Mouse (Mus musculus): Measurements from ENCODE around the gene Palm. TPM values are rescaled to one million over a fixed set of nuclear protein-coding genes. Genes with fewer than 3 reads are reported as not detected.

Palm gene
- polyA plus RNA-seq, 1 experiment from 2014 or later: 140 TPM

DNA sequence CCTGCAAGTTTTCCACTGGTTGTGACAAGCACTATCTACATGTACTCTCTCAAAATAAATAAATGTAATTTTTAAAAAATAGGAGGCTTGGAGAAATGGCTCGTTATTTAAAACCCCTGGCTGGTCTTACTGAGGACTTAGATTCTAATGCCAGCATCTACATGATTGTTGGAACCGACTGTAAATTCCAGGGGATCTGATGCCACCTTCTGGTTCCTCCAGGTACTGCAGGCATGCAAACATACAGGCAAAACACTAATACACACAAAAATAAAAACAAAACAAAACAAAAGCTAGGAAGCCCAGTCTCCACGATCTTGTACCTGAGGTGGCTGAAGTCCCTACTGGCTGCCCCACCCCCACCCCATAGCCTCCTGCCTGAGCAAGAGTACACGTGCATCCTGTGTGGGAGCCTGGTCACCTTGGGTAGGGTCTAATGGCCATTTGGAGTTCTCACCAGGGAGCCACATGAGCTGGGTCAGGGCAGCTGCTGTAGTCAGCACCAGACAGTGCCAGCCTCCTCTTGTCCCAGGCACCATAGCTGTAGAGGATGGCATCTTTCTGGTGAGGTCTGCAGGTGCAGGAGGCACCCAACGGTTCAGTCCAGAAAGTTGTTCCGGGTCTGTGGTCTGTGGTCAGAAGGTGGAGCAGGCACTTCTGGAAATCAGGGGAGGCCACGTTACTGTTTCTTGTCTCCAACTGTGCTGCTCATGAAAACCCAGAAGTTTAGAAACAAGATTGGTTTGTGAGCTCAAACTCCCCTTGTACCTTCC, 4.8 kb upstream of the Palm start:
- Histone ChIP-seq H3K36me3 (ENCODE audit: control insufficient read depth, insufficient read depth, low read length) (no peaks in the 10 kb centered on the region), H3K27me3 (ENCODE audit: control insufficient read depth, insufficient read depth, low read length) (peaks cover 3% of the 10 kb centered on the region; the same call in 1 of the 2 replicates), H3K9ac (ENCODE audit: low read length) (no peak overlapping the region), H3K4me1 (replicated peaks; ENCODE audit: control insufficient read depth, insufficient read depth, low read length) (peaks cover 4% of the 10 kb centered on the region; the same call in 1 of the 2 replicates), H3K4me3 (ENCODE audit: low read depth, low read length) (no peak overlapping the region), H3K27ac (ENCODE audit: low read depth, low read length) (no peak overlapping the region), H3K9me3 (ENCODE audit: control insufficient read depth, low read length) (no peaks in the 10 kb centered on the region), H3K4me2 (ENCODE audit: low read depth, low read length, severe bottlenecking) (no peak overlapping the region)
- peak; percentile 87 for DNase-seq (ENCODE audit: low spot score)
- no peak for ATAC-seq (replicated peaks; ENCODE audit: low FRiP score)
- WGBS: 37% methylated on average over 7 of the region's 7 CpGs

DNA sequence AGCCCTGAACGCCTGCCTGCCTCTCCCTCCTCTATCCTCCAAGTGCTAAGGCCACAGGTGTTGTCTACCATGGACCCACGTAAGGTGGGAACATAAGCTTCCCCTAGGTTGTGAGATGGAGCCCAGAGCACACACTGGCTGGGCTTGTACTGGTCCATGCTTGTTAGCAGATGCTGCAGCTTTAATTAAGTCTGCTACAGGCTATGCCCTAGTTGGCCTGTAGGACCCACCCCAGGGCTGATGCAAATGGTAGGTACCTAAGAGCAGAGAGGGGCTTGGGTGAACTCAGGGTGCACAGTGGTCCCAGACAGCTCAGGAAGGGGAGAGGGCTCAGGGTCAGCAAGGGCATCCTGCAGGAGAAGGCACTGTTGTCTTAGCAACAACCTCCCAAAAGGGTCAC, 3.8 kb upstream of the Palm start:
- Histone ChIP-seq H3K4me1 (replicated peaks; ENCODE audit: control insufficient read depth, insufficient read depth, low read length) (peaks cover 4% of the 10 kb centered on the region; the same call in 1 of the 2 replicates), H3K9me3 (ENCODE audit: control insufficient read depth, low read length) (no peaks in the 10 kb centered on the region), H3K27me3 (ENCODE audit: control insufficient read depth, insufficient read depth, low read length) (no peaks in the 10 kb centered on the region), H3K4me2 (ENCODE audit: low read depth, low read length, severe bottlenecking) (no peak overlapping the region), H3K27ac (ENCODE audit: low read depth, low read length) (no peak overlapping the region), H3K9ac (ENCODE audit: low read length) (no peak overlapping the region), H3K4me3 (ENCODE audit: low read depth, low read length) (no peak overlapping the region), H3K36me3 (ENCODE audit: control insufficient read depth, insufficient read depth, low read length) (no peaks in the 10 kb centered on the region)
- DNase-seq (ENCODE audit: low spot score): no peak
- WGBS: 57% methylated on average over 2 of the region's 2 CpGs
- no peak for ATAC-seq (replicated peaks; ENCODE audit: low FRiP score)

DNA sequence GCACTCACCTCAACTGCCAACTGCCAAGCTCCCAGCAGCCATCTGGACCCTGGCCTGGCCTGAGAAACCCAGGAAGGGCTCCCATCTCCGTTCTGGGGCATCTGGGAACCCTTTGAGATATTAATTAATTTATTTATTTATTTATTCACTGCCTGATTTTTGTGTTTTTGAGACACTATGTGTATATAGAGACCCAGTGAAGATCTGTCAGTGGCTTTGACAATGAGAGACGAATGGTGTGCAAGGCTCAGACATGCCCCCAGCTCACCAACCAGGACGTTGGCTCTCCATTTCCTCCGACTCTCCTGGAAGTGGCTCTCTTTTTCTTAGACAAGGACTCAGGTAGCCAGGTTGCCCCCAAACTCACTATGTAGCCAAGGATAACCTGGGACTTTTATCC, 2.5 kb upstream of the Palm start, which contains the start of gene Prss57:
Prss57 (minus strand) TSS at position 101 of the 400 bp plus-strand sequence.
- 82% methylated on average over 4 of the region's 4 CpGs for WGBS

DNA sequence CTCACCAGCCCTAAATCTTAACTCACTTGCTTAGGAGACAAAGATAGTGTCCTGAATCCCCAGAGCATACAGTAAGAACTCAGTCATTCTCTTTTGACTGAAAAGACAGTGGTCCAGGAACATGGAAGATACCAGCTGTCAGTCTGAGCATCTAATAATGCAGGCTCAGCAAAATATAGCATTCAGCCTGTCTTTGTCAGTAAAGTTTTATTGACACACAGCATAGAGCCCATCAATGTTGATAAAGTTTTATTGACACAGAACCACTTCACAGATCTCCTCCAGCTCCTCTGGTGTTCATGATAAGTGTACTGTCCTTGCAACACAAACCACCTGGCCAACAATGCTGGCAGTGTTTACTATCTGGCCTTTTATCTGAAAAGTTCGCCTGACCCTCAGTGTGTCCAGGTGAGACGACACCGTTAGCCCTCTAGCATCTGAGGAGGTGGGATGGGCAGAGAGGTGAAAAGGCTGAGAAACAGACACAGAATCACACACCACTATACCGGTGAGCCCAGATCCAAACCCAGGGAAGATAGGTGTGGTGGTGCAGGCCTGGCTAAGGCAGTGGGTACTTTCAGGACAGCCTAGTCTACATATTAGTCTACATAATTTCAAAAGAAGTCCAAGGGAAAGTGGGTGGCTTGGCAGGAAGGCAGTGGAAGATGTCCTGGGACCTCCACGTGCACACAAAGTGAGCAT, 882 bp upstream of the Palm start:
- no peak overlapping the region for H3K9ac ChIP-seq (ENCODE audit: low read length)
- H3K27ac ChIP-seq (ENCODE audit: low read depth, low read length): no peak overlapping the region
- H3K27me3 ChIP-seq (ENCODE audit: control insufficient read depth, insufficient read depth, low read length): no peaks in the 10 kb centered on the region
- peaks cover 9% of the 10 kb centered on the region; the same call in 1 of the 2 replicates for H3K4me1 ChIP-seq (replicated peaks; ENCODE audit: control insufficient read depth, insufficient read depth, low read length)
- H3K4me3 ChIP-seq (ENCODE audit: low read depth, low read length): no peak overlapping the region
- 83% methylated on average over 5 of the region's 5 CpGs for WGBS
- no peak for ATAC-seq (replicated peaks; ENCODE audit: low FRiP score)
- no peak for DNase-seq (ENCODE audit: low spot score)
- H3K4me2 ChIP-seq (ENCODE audit: low read depth, low read length, severe bottlenecking): no peak overlapping the region
- H3K9me3 ChIP-seq (ENCODE audit: control insufficient read depth, low read length): no peaks in the 10 kb centered on the region
- no peaks in the 10 kb centered on the region for H3K36me3 ChIP-seq (ENCODE audit: control insufficient read depth, insufficient read depth, low read length)

More for the DNA sequence above, 2.5 kb upstream of the Palm start, which contains the start of gene Prss57:
- no peak within 1 kb of the TSS for H3K9ac ChIP-seq (ENCODE audit: low read length)
- H3K27me3 ChIP-seq (ENCODE audit: control insufficient read depth, insufficient read depth, low read length): no peaks in the 10 kb centered on the region
- H3K4me2 ChIP-seq (ENCODE audit: low read depth, low read length, severe bottlenecking): no peak within 1 kb of the TSS
- peaks cover 9% of the 10 kb centered on the region; the same call in 1 of the 2 replicates for H3K4me1 ChIP-seq (replicated peaks; ENCODE audit: control insufficient read depth, insufficient read depth, low read length)
- no peak for DNase-seq (ENCODE audit: low spot score)
- no peak within 1 kb of the TSS for H3K27ac ChIP-seq (ENCODE audit: low read depth, low read length)
- ATAC-seq (replicated peaks; ENCODE audit: low FRiP score): no peak
- no peaks in the 10 kb centered on the region for H3K9me3 ChIP-seq (ENCODE audit: control insufficient read depth, low read length)
- H3K4me3 ChIP-seq (ENCODE audit: low read depth, low read length): no peak within 1 kb of the TSS
- no peaks in the 10 kb centered on the region for H3K36me3 ChIP-seq (ENCODE audit: control insufficient read depth, insufficient read depth, low read length)

DNA sequence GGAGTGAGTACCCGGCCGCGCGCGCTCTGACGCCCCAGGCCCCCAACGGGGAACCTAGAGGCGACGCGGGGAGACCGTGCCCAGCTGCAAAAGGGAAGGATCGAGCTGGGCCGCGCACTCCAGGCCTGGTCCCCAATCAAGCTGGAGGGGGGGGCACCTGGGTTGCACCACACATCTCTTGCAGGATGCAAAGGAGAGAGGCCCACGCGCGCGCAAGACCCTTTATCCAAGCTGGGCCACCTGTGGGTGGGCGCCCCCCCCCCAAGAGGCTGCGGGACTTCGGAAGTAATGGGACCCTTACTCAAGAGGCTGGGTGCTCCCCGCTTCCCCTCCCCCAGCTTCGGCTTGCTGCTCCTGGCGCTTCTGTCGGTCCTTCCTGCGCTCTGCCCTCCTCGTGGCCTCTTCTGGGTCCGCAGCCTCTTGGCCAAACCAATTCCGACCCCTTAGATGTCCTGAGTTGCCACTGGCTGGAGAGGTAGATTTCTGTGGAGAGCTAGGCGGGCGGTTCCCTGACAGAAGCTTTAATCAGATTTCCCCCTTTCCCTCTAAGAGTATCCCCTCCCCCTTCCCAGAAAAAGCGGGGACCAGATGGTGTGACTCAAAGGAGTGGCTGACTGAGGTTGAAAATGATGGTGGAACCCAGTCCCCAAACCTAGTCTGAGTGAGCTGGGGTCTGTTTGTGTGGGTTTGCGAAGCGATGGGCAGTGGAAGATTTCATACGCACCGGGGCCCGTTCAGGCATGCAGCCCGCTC, 542 bp downstream of the Palm start:
- H3K9me3 ChIP-seq (ENCODE audit: control insufficient read depth, low read length): no peaks in the 10 kb centered on the region
- H3K27me3 ChIP-seq (ENCODE audit: control insufficient read depth, insufficient read depth, low read length): no peaks in the 10 kb centered on the region
- DNase-seq (ENCODE audit: low spot score) (peak; percentile 75), ATAC-seq (replicated peaks; ENCODE audit: low FRiP score) (peak; percentile 49)
- peak overlapping the region; percentile 94 for H3K4me3 ChIP-seq (ENCODE audit: low read depth, low read length)
- peak overlapping the region; percentile 98 for H3K9ac ChIP-seq (ENCODE audit: low read length)
- H3K27ac ChIP-seq (ENCODE audit: low read depth, low read length): peak overlapping the region; percentile 75
- no peaks in the 10 kb centered on the region for H3K36me3 ChIP-seq (ENCODE audit: control insufficient read depth, insufficient read depth, low read length)
- peak overlapping the region; percentile 90 for H3K4me2 ChIP-seq (ENCODE audit: low read depth, low read length, severe bottlenecking)
- WGBS: 1% methylated on average over 38 of the region's 38 CpGs
- H3K4me1 ChIP-seq (replicated peaks; ENCODE audit: control insufficient read depth, insufficient read depth, low read length): peaks cover 11% of the 10 kb centered on the region; the same call in 1 of the 2 replicates

DNA sequence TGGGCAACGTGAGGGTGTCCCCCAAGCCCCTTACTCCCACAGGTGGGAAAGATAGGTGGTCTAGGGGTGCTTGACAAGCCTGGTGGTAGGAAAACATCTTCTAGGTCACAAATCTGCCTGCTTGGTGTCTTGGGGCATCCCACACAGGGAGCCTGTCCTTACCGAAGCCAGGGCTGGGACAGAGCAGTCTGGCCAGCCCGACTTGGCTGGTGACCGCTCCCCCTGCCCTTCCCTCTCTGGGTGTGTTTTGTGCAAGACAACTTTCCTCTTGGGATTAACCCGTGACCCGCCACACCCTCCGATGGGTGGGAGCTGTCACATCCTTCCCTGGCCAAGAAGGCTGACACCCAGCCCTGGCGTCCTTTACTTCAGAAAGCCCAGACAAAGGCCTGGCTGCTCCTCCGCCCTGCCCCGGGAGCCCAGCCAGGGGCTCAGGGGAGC, 1.1 kb downstream of the Palm start:
- DNase-seq (ENCODE audit: low spot score) (peak; percentile 67), ATAC-seq (replicated peaks; ENCODE audit: low FRiP score) (0 out of 2 replicates have a peak, but pooled peaks have one; percentile 28)
- H3K27ac ChIP-seq (ENCODE audit: low read depth, low read length): peak overlapping the region; percentile 75
- no peaks in the 10 kb centered on the region for H3K36me3 ChIP-seq (ENCODE audit: control insufficient read depth, insufficient read depth, low read length)
- peak overlapping the region; percentile 94 for H3K4me3 ChIP-seq (ENCODE audit: low read depth, low read length)
- H3K4me1 ChIP-seq (replicated peaks; ENCODE audit: control insufficient read depth, insufficient read depth, low read length): peaks cover 11% of the 10 kb centered on the region; the same call in 1 of the 2 replicates
- no peaks in the 10 kb centered on the region for H3K27me3 ChIP-seq (ENCODE audit: control insufficient read depth, insufficient read depth, low read length)
- 5% methylated on average over 10 of the region's 10 CpGs for WGBS
- H3K9ac ChIP-seq (ENCODE audit: low read length): peak overlapping the region; percentile 98
- H3K9me3 ChIP-seq (ENCODE audit: control insufficient read depth, low read length): no peaks in the 10 kb centered on the region
- peak overlapping the region; percentile 90 for H3K4me2 ChIP-seq (ENCODE audit: low read depth, low read length, severe bottlenecking)

DNA sequence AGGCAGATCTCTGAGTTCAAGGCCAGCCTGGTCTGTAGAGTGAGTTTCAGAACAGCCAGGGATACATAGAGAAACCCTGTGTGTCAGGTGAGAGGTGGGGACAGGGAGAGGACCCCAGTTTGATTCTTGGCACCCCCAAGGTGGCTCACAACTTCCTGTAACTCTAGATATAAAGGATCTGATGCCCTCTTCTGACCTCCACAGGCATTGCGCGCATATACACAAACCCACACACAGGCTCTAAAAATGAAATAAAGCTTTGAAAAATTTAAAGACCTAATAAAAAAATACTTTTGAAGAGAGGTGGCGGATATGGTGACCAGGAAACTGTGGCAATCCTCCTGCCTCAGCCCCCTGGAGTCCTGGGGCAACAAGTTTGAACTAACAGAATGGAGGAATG, 2.5 kb downstream of the Palm start:
- H3K4me2 ChIP-seq (ENCODE audit: low read depth, low read length, severe bottlenecking): no peak overlapping the region
- no peak for ATAC-seq (replicated peaks; ENCODE audit: low FRiP score)
- H3K4me1 ChIP-seq (replicated peaks; ENCODE audit: control insufficient read depth, insufficient read depth, low read length): peaks cover 11% of the 10 kb centered on the region; the same call in 1 of the 2 replicates
- no peak overlapping the region for H3K27ac ChIP-seq (ENCODE audit: low read depth, low read length)
- no peaks in the 10 kb centered on the region for H3K9me3 ChIP-seq (ENCODE audit: control insufficient read depth, low read length)
- H3K4me3 ChIP-seq (ENCODE audit: low read depth, low read length): no peak overlapping the region
- 100% methylated on average over 3 of the region's 3 CpGs for WGBS
- no peak overlapping the region for H3K9ac ChIP-seq (ENCODE audit: low read length)
- no peak for DNase-seq (ENCODE audit: low spot score)
- no peaks in the 10 kb centered on the region for H3K27me3 ChIP-seq (ENCODE audit: control insufficient read depth, insufficient read depth, low read length)
- H3K36me3 ChIP-seq (ENCODE audit: control insufficient read depth, insufficient read depth, low read length): no peaks in the 10 kb centered on the region

DNA sequence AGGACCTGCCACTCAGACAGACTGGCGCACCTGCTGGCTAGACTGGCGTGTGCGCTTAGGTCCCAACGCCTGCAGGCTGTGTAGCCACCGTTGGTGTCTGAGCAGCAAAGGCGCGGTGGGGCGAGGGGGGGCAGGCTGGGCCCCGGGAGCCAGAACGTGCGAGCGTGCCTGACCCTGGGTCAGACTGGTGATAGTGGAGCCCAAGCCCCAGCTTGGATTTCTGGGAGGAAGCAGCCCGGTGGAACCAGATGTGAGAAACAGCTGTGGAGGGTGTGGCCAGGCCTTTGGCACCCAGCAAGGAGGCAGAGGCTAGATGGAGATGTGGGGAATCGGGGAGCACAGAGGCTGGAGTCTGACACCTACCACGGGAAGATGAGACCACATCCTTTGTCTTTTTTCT, 4.0 kb downstream of the Palm start:
- DNase-seq (ENCODE audit: low spot score): peak; percentile 56
- Histone ChIP-seq H3K9ac (ENCODE audit: low read length) (no peak overlapping the region), H3K27ac (ENCODE audit: low read depth, low read length) (no peak overlapping the region)

More for the DNA sequence above, 4.0 kb downstream of the Palm start:
- peaks cover 17% of the 10 kb centered on the region for H3K4me1 ChIP-seq (replicated peaks; ENCODE audit: control insufficient read depth, insufficient read depth, low read length)
- no peaks in the 10 kb centered on the region for H3K27me3 ChIP-seq (ENCODE audit: control insufficient read depth, insufficient read depth, low read length)
- no peak for ATAC-seq (replicated peaks; ENCODE audit: low FRiP score)
- no peak overlapping the region for H3K4me3 ChIP-seq (ENCODE audit: low read depth, low read length)
- 58% methylated on average over 15 of the region's 15 CpGs for WGBS
- no peaks in the 10 kb centered on the region for H3K9me3 ChIP-seq (ENCODE audit: control insufficient read depth, low read length)
- H3K4me2 ChIP-seq (ENCODE audit: low read depth, low read length, severe bottlenecking): no peak overlapping the region
- no peaks in the 10 kb centered on the region for H3K36me3 ChIP-seq (ENCODE audit: control insufficient read depth, insufficient read depth, low read length)
